Mouse (Mus musculus) heart, embryonic 16.5 days (tissue): Measurements from ENCODE around the gene Camk2n1. TPM values are rescaled to one million over a fixed set of nuclear protein-coding genes. Genes with fewer than 3 reads are reported as not detected.
"Not testable (repeated sequence)": the region's sequence is repeated elsewhere in the genome, so short reads cannot be mapped to it uniquely, and the experiment has no call there.

Experiments
- ATAC-seq: fragments of 200-750 bp; cut with Nextera tagmentation; replicated peaks from 2 replicates; pipeline ENCODE4 v1.8.0; 2017; ENCODE audit warnings: moderate number of reproducible peaks; ENCODE audit not compliant: insufficient read depth, low FRiP score; ENCODE audit errors: extremely low read depth
- H3K27ac ChIP-seq: fragments of 300-500 bp; sonication (generic); 2 replicates; pipeline ENCODE4 v1.5.1; 2014; ENCODE audit warnings: mild to moderate bottlenecking, low read length, control low read depth, moderate library complexity
- H3K27me3 ChIP-seq: fragments of 300-500 bp; sonication (generic); 2 replicates; pipeline ENCODE4 v1.6.1; 2014; ENCODE audit warnings: low read length, mixed read lengths; ENCODE audit not compliant: control insufficient read depth, insufficient read depth
- H3K36me3 ChIP-seq: fragments of 300-500 bp; sonication (generic); 2 replicates; pipeline ENCODE4 v1.6.1; 2014; ENCODE audit not compliant: control insufficient read depth, insufficient read depth
- H3K4me1 ChIP-seq: fragments of 300-500 bp; sonication (generic); 2 replicates; pipeline ENCODE4 v1.6.1; 2014; ENCODE audit warnings: low read length, mixed read lengths; ENCODE audit not compliant: control insufficient read depth, insufficient read depth
- H3K4me2 ChIP-seq: fragments of 300-500 bp; sonication (generic); 2 replicates; pipeline ENCODE4 v1.6.1; 2014; ENCODE audit warnings: low read depth, mild to moderate bottlenecking, control low read depth, low read length
- H3K4me3 ChIP-seq: fragments of 300-500 bp; sonication (generic); 2 replicates; pipeline ENCODE4 v1.5.1; 2014; ENCODE audit warnings: mild to moderate bottlenecking, control low read depth, low read length
- H3K9ac ChIP-seq: fragments of 300-500 bp; sonication (generic); 2 replicates; pipeline ENCODE4 v1.6.1; 2014; ENCODE audit warnings: low read length, control low read depth
- H3K9me3 ChIP-seq: fragments of 300-500 bp; sonication (generic); replicated peaks from 2 replicates; pipeline ENCODE4 v1.6.1; 2016; ENCODE audit warnings: low read length; ENCODE audit not compliant: control insufficient read depth
- WGBS: fragments of 180-500 bp; shearing (Covaris S2); extraction: QIAGEN DNeasy Blood & Tissue Kit; methylation state at CpG from one replicate; pipeline ENCODE4 v1.1.7; 2014; 5-methylcytosine and 5-hydroxymethylcytosine counted together
- polyA plus RNA-seq: library from polyadenylated mRNA; unstranded; fragments of >200 nt; fragmentation: Nextera tagmentation; extraction: Ambion mirVana; gene quantifications from 2 replicates; pipeline ENCODE4 v1.2.1, GENCODE M21; 2015

The Camk2n1 gene
- polyA plus RNA-seq, 1 experiment from 2014 or later = 0.97 TPM

- H3K4me2 ChIP-seq = no peak overlapping the region
- H3K27ac ChIP-seq = no peak overlapping the region
- ATAC-seq = no peak
- peaks cover 6% of the 10 kb centered on the region for H3K4me1 ChIP-seq
- H3K36me3 ChIP-seq = no peaks in the 10 kb centered on the region
- H3K9me3 ChIP-seq = 0 out of 2 replicates have a peak, but pooled peaks cover 3% of the 10 kb centered on the region
- no peak overlapping the region for H3K9ac ChIP-seq
- WGBS = 52% methylated on average over 11 of the region's 11 CpGs
- H3K4me3 ChIP-seq = no peak overlapping the region
- peaks cover 25% of the 10 kb centered on the region for H3K27me3 ChIP-seq
Observed at GRCm38 (mm10) chr4:138418340-138418957, 35.7 kb upstream of the Camk2n1 start.

GRCm38 (mm10) chr4:138425028-138425427 is 29.1 kb upstream of the Camk2n1 start:
- H3K9ac ChIP-seq = no peak overlapping the region
- H3K36me3 ChIP-seq = no peaks in the 10 kb centered on the region
- no peak overlapping the region for H3K4me3 ChIP-seq
- H3K9me3 ChIP-seq = 0 out of 2 replicates have a peak, but pooled peaks cover 3% of the 10 kb centered on the region
- no peak overlapping the region for H3K27ac ChIP-seq
- ATAC-seq = no peak
- no peak overlapping the region for H3K4me2 ChIP-seq
- 74% methylated on average over 6 of the region's 6 CpGs for WGBS
- H3K4me1 ChIP-seq = no peaks in the 10 kb centered on the region
- H3K27me3 ChIP-seq = peaks cover 9% of the 10 kb centered on the region

- H3K27me3 ChIP-seq, H3K9me3 ChIP-seq, ATAC-seq, H3K36me3 ChIP-seq, H3K4me2 ChIP-seq, H3K4me1 ChIP-seq, H3K4me3 ChIP-seq, H3K27ac ChIP-seq, H3K9ac ChIP-seq: not testable (repeated sequence)
- 84% methylated on average over 14 of the region's 14 CpGs for WGBS
Observed at GRCm38 (mm10) chr4:138425604-138426003, 28.5 kb upstream of the Camk2n1 start.

DNA sequence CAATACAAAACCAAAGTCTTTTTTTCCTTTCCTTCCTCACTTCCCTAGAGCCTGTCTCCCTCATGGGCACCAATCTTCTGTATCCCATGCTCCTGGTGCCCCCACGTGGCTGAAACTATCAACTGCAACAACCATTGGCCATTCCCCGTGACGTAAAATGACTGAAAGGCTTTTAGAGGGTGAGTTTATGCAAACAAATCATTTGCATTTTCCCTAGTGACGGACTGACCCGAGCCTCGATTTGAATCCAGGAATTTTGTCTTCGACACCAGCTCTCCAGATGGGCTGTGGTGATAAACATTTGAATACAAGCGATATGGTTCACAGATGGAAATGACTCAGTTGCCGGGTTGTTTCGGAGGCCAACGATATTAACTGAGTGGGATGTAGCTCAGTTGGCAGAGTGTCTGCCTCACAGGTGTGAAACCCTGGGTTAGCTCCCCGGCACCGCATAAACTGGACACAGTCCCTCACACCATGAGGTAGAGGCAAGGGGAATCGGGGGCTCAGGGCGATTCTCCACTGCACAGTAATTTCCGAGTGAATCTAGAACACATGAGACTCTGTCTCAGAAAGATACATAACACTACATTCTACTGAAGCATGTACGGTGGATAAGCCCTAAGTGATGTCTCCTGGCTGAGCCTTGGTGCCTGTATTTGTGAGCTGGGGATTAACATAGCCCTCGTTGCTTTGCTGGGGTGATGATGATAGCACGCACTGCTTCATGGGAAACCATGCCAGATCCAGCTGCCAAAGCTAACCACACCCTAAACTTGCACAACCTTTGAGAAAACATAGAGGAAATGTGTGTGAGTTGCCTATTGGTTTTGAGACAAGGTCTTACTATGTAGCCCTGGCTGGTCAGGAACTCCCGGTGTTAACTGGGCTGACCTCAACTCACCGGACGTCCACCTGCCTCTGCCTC is 27.1 kb upstream of the Camk2n1 start:
- H3K27ac ChIP-seq = no peak overlapping the region
- no peaks in the 10 kb centered on the region for H3K36me3 ChIP-seq
- no peaks in the 10 kb centered on the region for H3K4me1 ChIP-seq
- H3K27me3 ChIP-seq = peaks cover 2% of the 10 kb centered on the region; the same call in 1 of the 2 replicates
- H3K9ac ChIP-seq = no peak overlapping the region
- 37% methylated on average over 22 of the region's 22 CpGs for WGBS
- H3K4me3 ChIP-seq = no peak overlapping the region
- 0 out of 2 replicates have a peak, but pooled peaks cover 3% of the 10 kb centered on the region for H3K9me3 ChIP-seq
- no peak for ATAC-seq
- 0 out of 2 replicates have a peak overlapping the region, but pooled peaks have one; percentile 24 for H3K4me2 ChIP-seq

DNA sequence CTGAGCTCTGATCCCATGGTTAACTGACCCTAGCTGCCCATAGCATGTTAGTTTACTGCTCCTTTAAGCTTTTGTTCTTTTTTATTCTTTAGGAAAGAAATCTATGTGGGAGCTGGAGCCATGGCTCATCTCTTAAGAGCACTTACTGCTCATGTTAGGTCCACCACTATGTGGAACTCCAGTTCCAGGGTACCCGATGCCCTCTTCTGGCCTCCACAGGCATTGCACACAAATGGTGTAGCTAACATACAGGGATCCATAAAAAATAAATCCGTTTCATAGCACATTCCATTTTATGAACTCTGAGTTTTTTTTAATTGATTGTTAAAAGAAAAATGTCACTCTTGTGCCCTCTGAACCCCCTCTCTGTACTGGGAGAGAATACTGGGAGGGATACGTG is 24.3 kb upstream of the Camk2n1 start:
- 37% methylated on average over 3 of the region's 3 CpGs for WGBS
- Histone ChIP-seq H3K27me3 (peaks cover 7% of the 10 kb centered on the region), H3K9me3 (no peaks in the 10 kb centered on the region), H3K27ac (no peak overlapping the region), H3K9ac (no peak overlapping the region), H3K4me2 (no peak overlapping the region), H3K36me3 (no peaks in the 10 kb centered on the region), H3K4me3 (no peak overlapping the region), H3K4me1 (no peaks in the 10 kb centered on the region)
- no peak for ATAC-seq

GRCm38 (mm10) chr4:138431340-138431739 is 22.8 kb upstream of the Camk2n1 start:
- no peaks in the 10 kb centered on the region for H3K9me3 ChIP-seq
- H3K4me1 ChIP-seq = peaks cover 9% of the 10 kb centered on the region
- WGBS = 35% methylated on average over 8 of the region's 8 CpGs
- no peak overlapping the region for H3K9ac ChIP-seq
- ATAC-seq = no peak
- H3K4me2 ChIP-seq = no peak overlapping the region
- H3K27ac ChIP-seq = no peak overlapping the region
- H3K27me3 ChIP-seq = peaks cover 7% of the 10 kb centered on the region
- no peak overlapping the region for H3K4me3 ChIP-seq
- H3K36me3 ChIP-seq = peaks cover 5% of the 10 kb centered on the region

GRCm38 (mm10) chr4:138434347-138435316 is 19.5 kb upstream of the Camk2n1 start, which contains the start of gene Mul1:
Mul1 (plus strand) TSS chr4:138434671.
- Histone ChIP-seq H3K27me3 (peaks cover 7% of the 10 kb centered on the region), H3K4me2 (peak within 1 kb of the TSS; percentile 76), H3K4me3 (peak within 1 kb of the TSS; percentile 83), H3K4me1 (peaks cover 9% of the 10 kb centered on the region), H3K9ac (peak within 1 kb of the TSS; percentile 90), H3K36me3 (peaks cover 31% of the 10 kb centered on the region), H3K27ac (peak within 1 kb of the TSS; percentile 47; the same call in 1 of the 2 replicates), H3K9me3 (no peaks in the 10 kb centered on the region)
- WGBS = under 1% methylated on average over 64 of the region's 64 CpGs
- peak; percentile 94 for ATAC-seq

DNA sequence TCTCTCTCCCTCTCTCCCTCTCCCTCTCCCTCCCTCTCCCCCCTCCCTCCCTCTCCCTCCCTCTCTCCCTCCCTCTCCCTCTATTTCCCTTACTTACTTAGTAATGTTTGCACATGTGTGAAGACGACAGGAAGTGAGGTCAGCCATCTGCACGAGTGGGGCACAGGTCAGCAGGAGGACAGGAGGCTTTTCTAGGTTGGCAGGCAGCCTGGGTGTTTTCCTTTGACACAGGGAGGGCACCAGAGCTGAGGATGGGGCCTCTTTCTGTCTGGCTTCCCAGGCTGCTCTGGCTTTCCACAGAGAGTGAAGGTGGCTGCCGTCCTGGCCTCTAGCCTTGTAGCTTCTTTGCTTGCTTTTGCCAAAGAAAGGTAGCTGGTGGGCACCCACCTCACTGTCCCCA is 14.1 kb upstream of the Camk2n1 start:
- no peaks in the 10 kb centered on the region for H3K9me3 ChIP-seq
- no peak for ATAC-seq
- no peak overlapping the region for H3K9ac ChIP-seq
- no peak overlapping the region for H3K27ac ChIP-seq
- peaks cover 9% of the 10 kb centered on the region for H3K4me1 ChIP-seq
- WGBS = 49% methylated on average over 3 of the region's 3 CpGs
- no peak overlapping the region for H3K4me3 ChIP-seq
- H3K4me2 ChIP-seq = no peak overlapping the region
- H3K36me3 ChIP-seq = peaks cover 48% of the 10 kb centered on the region
- no peaks in the 10 kb centered on the region for H3K27me3 ChIP-seq
